Mouse (Mus musculus): ENCODE measurements around the gene Atg10. TPM values are rescaled to one million over a fixed set of nuclear protein-coding genes. Genes with fewer than 3 reads are reported as not detected.

Gene Atg10
- polyA plus RNA-seq (2017; shearing (Covaris generic)) = 19.6 TPM

GRCm38 (mm10) chr13:91223587-91224437 is at the start of gene Atg10:
TSS of gene Atg10 (minus strand) at chr13:91223968.

GRCm38 (mm10) chr13:90922751-90923612 is 300.8 kb downstream of the Atg10 start, which contains the start of gene Rps23:
TSS of gene Rps23 (plus strand) at chr13:90922958.

GRCm38 (mm10) chr13:90905176-90905575 is 318.6 kb downstream of the Atg10 start, which contains the start of gene Atp6ap1l:
TSS of gene Atp6ap1l (minus strand) at chr13:90905355.

Other genes starting within 250 kb of the Atg10 start
- gene Ssbp2, start 236.3 kb upstream of the Atg10 start, polyA plus RNA-seq (2017; shearing (Covaris generic)) = 137 TPM

Data from CD4-positive, CD25-positive, alpha-beta regulatory T cell (primary cell).